Mouse (Mus musculus) forebrain, embryonic 13.5 days (tissue): ENCODE measurements around the gene Mcm2. TPM values are rescaled to one million over a fixed set of nuclear protein-coding genes. Genes with fewer than 3 reads are reported as not detected.
A peak's percentile ranks its signal among the peaks of the same experiment; 100 is the strongest.

Source experiments
- ATAC-seq: fragments of 200-750 bp; cut with Nextera tagmentation; 2 replicates; pipeline ENCODE4 v1.8.0; 2017
- H3K27ac ChIP-seq: fragments of 300-500 bp; sonication (generic); 2 replicates; pipeline ENCODE4 v1.5.1; 2015; ENCODE audit warnings: inconsistent platforms, mild to moderate bottlenecking, moderate library complexity
- H3K27me3 ChIP-seq: fragments of 300-500 bp; sonication (generic); 2 replicates; pipeline ENCODE4 v1.6.1; 2015; ENCODE audit warnings: mild to moderate bottlenecking, inconsistent platforms
- H3K36me3 ChIP-seq: fragments of 300-500 bp; sonication (generic); 2 replicates; pipeline ENCODE4 v1.6.1; 2015; ENCODE audit warnings: mild to moderate bottlenecking, inconsistent platforms; ENCODE audit not compliant: poor library complexity, severe bottlenecking
- H3K4me1 ChIP-seq: fragments of 300-500 bp; sonication (generic); 2 replicates; pipeline ENCODE4 v1.6.1; 2015; ENCODE audit warnings: inconsistent platforms
- H3K4me2 ChIP-seq: fragments of 300-500 bp; sonication (generic); 2 replicates; pipeline ENCODE4 v1.6.1; 2015; ENCODE audit warnings: inconsistent platforms, mild to moderate bottlenecking, moderate library complexity
- H3K4me3 ChIP-seq: fragments of 300-500 bp; sonication (generic); 2 replicates; pipeline ENCODE4 v1.5.1; 2015; ENCODE audit warnings: mild to moderate bottlenecking, inconsistent platforms
- H3K9ac ChIP-seq: fragments of 300-500 bp; sonication (generic); 2 replicates; pipeline ENCODE4 v1.6.1; 2015; ENCODE audit warnings: mild to moderate bottlenecking, inconsistent platforms
- H3K9me3 ChIP-seq: fragments of 300-500 bp; sonication (generic); replicated peaks from 2 replicates; pipeline ENCODE4 v1.6.1; 2016; ENCODE audit warnings: inconsistent platforms
- WGBS: fragments of 180-500 bp; shearing (Covaris S2); methylation state at CpG from one replicate; pipeline ENCODE4 v1.1.7; 2015; 5-methylcytosine and 5-hydroxymethylcytosine counted together
- polyA plus RNA-seq: library from polyadenylated mRNA; unstranded; fragments of >200 nt; fragmentation: Nextera tagmentation; extraction: Ambion mirVana; gene quantifications from 2 replicates; pipeline ENCODE4 v1.2.1, GENCODE M21; 2015

Gene Mcm2
- polyA plus RNA-seq, 1 experiment from 2014 or later: 133 TPM

DNA sequence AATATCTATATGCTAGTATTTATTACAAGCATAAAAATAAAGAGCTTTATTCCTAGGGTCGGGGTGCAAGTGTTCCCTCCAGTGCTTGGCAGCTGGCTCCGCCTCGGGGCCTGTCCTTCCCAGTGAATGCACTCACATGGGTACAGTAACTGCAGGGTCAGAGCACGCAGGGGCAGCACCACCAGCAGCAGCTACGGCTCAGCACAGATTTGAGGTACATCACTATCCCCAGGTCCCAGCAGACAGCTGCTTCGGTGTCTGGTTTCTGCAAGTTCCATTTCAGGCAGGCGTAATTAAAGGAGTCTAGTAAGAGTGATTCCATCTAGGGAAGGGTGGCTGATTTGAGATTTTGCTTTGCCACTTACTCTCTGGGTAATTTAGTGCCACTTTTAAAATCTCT is 40.2 kb downstream of the Mcm2 start:
- Histone ChIP-seq H3K4me2 (no peak overlapping the region), H3K4me3 (no peak overlapping the region), H3K4me1 (no peaks in the 10 kb centered on the region), H3K27me3 (no peaks in the 10 kb centered on the region), H3K27ac (no peak overlapping the region), H3K36me3 (peaks cover 89% of the 10 kb centered on the region), H3K9me3 (peaks cover 3% of the 10 kb centered on the region; the same call in 1 of the 2 replicates), H3K9ac (no peak overlapping the region)
- no peak for ATAC-seq
- WGBS: 82% methylated on average over 7 of the region's 7 CpGs

- no peak overlapping the region for H3K9ac ChIP-seq
- WGBS: 88% methylated on average over 6 of the region's 6 CpGs
Observed at GRCm38 (mm10) chr6:88857830-88858229, 40.8 kb downstream of the Mcm2 start.

GRCm38 (mm10) chr6:88857249-88857648 is 41.3 kb downstream of the Mcm2 start:
- ATAC-seq: no peak
- Histone ChIP-seq H3K4me1 (no peaks in the 10 kb centered on the region), H3K4me2 (no peak overlapping the region), H3K9me3 (peaks cover 3% of the 10 kb centered on the region; the same call in 1 of the 2 replicates), H3K9ac (no peak overlapping the region), H3K4me3 (no peak overlapping the region), H3K36me3 (peaks cover 88% of the 10 kb centered on the region), H3K27me3 (no peaks in the 10 kb centered on the region), H3K27ac (no peak overlapping the region)
- WGBS: 50% methylated on average over 9 of the region's 9 CpGs

More at GRCm38 (mm10) chr6:88857830-88858229, 40.8 kb downstream of the Mcm2 start:
- H3K4me3 ChIP-seq: no peak overlapping the region
- no peak overlapping the region for H3K27ac ChIP-seq
- H3K4me1 ChIP-seq: no peaks in the 10 kb centered on the region
- no peak for ATAC-seq
- H3K4me2 ChIP-seq: no peak overlapping the region
- no peaks in the 10 kb centered on the region for H3K27me3 ChIP-seq
- peaks cover 3% of the 10 kb centered on the region; the same call in 1 of the 2 replicates for H3K9me3 ChIP-seq
- peaks cover 89% of the 10 kb centered on the region for H3K36me3 ChIP-seq

- Histone ChIP-seq H3K9ac (no peak overlapping the region), H3K27ac (no peak overlapping the region), H3K4me2 (no peak overlapping the region), H3K4me1 (no peaks in the 10 kb centered on the region), H3K36me3 (peaks cover 84% of the 10 kb centered on the region), H3K9me3 (no peaks in the 10 kb centered on the region), H3K4me3 (no peak overlapping the region), H3K27me3 (no peaks in the 10 kb centered on the region)
- WGBS: 18% methylated on average over 5 of the region's 5 CpGs
- peak; percentile 38; the same call in 1 of the 2 replicates for ATAC-seq
Observed at GRCm38 (mm10) chr6:88855636-88856035, 42.9 kb downstream of the Mcm2 start.

DNA sequence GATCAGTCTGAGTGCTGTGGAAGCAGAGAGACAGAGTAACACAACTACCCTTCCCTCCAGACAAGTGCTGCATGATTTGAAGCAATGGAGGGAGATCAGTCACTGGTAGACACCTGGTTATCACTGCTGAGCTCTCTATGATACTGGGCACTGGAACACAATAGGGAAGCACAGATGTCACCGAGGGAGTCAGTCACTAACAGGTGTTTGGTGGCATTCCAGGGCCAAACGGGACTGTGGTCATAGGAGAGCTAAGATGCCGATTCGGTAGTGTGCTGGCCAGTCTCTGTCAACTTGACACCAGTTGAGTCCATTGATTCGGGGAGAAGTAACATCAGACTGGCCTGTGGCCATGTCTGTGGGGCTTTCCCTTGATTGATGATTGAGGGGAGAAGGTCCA is 44.1 kb downstream of the Mcm2 start:
- H3K9ac ChIP-seq: no peak overlapping the region
- H3K9me3 ChIP-seq: no peaks in the 10 kb centered on the region
- no peak overlapping the region for H3K4me2 ChIP-seq
- no peaks in the 10 kb centered on the region for H3K4me1 ChIP-seq
- no peak overlapping the region for H3K4me3 ChIP-seq
- ATAC-seq: no peak
- 88% methylated on average over 5 of the region's 5 CpGs for WGBS
- H3K27ac ChIP-seq: no peak overlapping the region
- no peaks in the 10 kb centered on the region for H3K27me3 ChIP-seq
- peaks cover 84% of the 10 kb centered on the region for H3K36me3 ChIP-seq

GRCm38 (mm10) chr6:88850034-88850433 is 48.5 kb downstream of the Mcm2 start:
- Histone ChIP-seq H3K9me3 (no peaks in the 10 kb centered on the region), H3K36me3 (peaks cover 94% of the 10 kb centered on the region), H3K4me3 (no peak overlapping the region), H3K4me1 (no peaks in the 10 kb centered on the region), H3K9ac (no peak overlapping the region), H3K27ac (no peak overlapping the region), H3K27me3 (no peaks in the 10 kb centered on the region), H3K4me2 (no peak overlapping the region)
- 89% methylated on average over 7 of the region's 7 CpGs for WGBS
- no peak for ATAC-seq

DNA sequence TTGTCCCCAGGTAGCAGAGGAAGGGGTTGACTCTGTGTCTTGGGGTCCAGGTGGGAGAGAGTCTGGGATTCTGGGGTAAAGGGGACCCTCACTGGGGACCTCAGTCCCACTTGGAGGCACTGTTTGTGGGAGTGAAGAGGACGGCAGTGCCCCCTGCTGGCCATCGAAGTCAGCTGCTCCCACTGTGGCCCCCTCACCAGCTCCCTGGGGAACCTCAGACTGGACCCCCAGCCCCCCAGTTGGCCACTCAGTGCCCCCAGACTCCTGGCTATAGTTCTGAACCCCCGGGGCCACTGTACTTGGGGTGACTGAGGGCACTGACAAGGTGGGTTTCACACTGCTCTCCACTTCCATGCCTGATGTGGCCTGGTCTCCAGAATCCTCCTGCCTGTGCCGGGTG is 49.3 kb downstream of the Mcm2 start:
- no peak overlapping the region for H3K9ac ChIP-seq
- H3K36me3 ChIP-seq: peaks cover 93% of the 10 kb centered on the region
- H3K4me3 ChIP-seq: no peak overlapping the region
- H3K4me2 ChIP-seq: no peak overlapping the region
- H3K27ac ChIP-seq: no peak overlapping the region
- WGBS: 52% methylated on average over 4 of the region's 4 CpGs
- no peaks in the 10 kb centered on the region for H3K4me1 ChIP-seq
- H3K27me3 ChIP-seq: no peaks in the 10 kb centered on the region
- ATAC-seq: no peak
- H3K9me3 ChIP-seq: no peaks in the 10 kb centered on the region

DNA sequence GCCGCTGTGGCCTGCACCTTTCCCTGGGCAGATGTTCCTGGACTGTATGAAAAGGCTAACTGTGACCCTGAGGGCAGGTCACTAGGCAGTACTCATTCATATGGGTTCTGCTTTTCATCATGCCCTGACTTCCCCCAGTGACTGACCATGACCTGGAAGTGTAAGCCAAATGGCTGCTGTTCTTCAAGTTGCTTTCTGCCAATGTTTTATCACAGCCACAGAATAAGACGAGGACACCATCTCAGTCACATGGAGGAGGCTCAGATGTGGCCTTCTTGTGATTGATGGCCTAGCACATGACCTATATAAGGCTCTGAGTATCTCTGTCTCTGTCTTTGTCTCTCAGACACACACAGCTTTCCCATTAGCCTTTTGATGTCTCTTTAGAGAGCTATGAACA is 51.0 kb downstream of the Mcm2 start:
- peaks cover 9% of the 10 kb centered on the region for H3K4me1 ChIP-seq
- no peak overlapping the region for H3K27ac ChIP-seq
- H3K4me2 ChIP-seq: no peak overlapping the region
- H3K4me3 ChIP-seq: no peak overlapping the region
- H3K9ac ChIP-seq: no peak overlapping the region
- ATAC-seq: no peak
- peaks cover 90% of the 10 kb centered on the region for H3K36me3 ChIP-seq
- no peaks in the 10 kb centered on the region for H3K27me3 ChIP-seq
- H3K9me3 ChIP-seq: no peaks in the 10 kb centered on the region
- WGBS: 91% methylated on average over 2 of the region's 2 CpGs

- Histone ChIP-seq H3K4me1 (peaks cover 23% of the 10 kb centered on the region), H3K9me3 (no peaks in the 10 kb centered on the region), H3K27ac (no peak overlapping the region), H3K4me2 (no peak overlapping the region), H3K36me3 (peaks cover 69% of the 10 kb centered on the region), H3K27me3 (no peaks in the 10 kb centered on the region), H3K9ac (no peak overlapping the region), H3K4me3 (no peak overlapping the region)
- no peak for ATAC-seq
- WGBS: 87% methylated on average over 7 of the region's 7 CpGs
Observed at GRCm38 (mm10) chr6:88844901-88845565, 53.5 kb downstream of the Mcm2 start.

DNA sequence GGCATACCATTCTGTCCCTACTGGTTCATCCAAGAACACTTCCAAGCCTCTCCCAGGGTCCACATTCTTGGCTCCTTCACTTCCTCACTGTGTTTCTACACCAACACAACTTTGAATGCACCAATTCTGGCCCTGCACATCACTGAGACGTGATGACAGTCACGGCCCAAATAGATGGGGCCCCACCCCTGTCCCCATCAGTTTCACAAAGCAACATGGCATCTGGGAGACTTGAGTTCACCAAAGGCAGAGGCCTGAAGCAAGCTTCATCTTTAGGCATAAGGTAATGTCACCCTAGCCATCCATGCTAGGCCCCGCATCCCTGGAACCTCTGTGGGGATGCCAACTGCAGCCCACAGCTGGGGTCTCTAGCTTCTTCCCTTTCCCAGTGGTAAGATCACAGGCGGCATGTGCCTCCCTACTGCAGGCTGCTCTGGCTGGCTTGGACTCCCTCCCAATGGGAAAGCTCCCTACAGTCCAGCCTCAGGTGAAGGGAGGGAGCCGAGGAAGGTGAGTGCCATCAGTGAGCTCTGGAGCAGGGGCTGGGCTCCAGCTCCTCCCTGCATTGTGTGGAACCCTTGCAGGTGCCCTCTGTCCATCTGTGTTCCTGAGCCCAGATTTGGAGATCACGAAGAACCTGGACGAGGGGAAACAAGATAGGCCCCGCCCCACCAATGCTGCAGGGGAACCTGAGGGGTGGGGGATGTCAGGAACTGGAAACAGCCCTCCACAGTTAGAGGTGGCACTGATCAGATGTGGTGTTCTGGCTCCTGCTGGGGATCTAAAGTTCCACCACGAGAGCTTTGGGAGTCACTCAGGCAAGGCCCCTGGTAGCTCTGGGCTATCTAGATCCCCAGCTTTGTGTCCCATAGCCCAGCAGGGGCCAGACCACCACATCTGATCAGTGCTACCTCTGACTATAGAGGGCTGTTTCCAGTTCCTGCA is 54.5 kb downstream of the Mcm2 start:
- H3K4me3 ChIP-seq: no peak overlapping the region
- no peak for ATAC-seq
- H3K4me2 ChIP-seq: no peak overlapping the region
- no peak overlapping the region for H3K9ac ChIP-seq
- H3K4me1 ChIP-seq: peaks cover 27% of the 10 kb centered on the region
- peaks cover 65% of the 10 kb centered on the region for H3K36me3 ChIP-seq
- H3K27me3 ChIP-seq: no peaks in the 10 kb centered on the region
- no peak overlapping the region for H3K27ac ChIP-seq
- WGBS: 84% methylated on average over 9 of the region's 9 CpGs
- H3K9me3 ChIP-seq: no peaks in the 10 kb centered on the region

- Histone ChIP-seq H3K27me3 (no peaks in the 10 kb centered on the region), H3K36me3 (peaks cover 65% of the 10 kb centered on the region), H3K4me2 (peak overlapping the region; percentile 89), H3K4me1 (peaks cover 27% of the 10 kb centered on the region), H3K9me3 (no peaks in the 10 kb centered on the region), H3K9ac (peak overlapping the region; percentile 75), H3K4me3 (peak overlapping the region; percentile 70; the same call in 1 of the 2 replicates), H3K27ac (peak overlapping the region; percentile 80)
- no peak for ATAC-seq
- 73% methylated on average over 7 of the region's 7 CpGs for WGBS
Observed at GRCm38 (mm10) chr6:88843241-88843640, 55.3 kb downstream of the Mcm2 start.

- Histone ChIP-seq H3K4me3 (peak overlapping the region; percentile 70), H3K4me1 (peaks cover 27% of the 10 kb centered on the region), H3K9me3 (no peaks in the 10 kb centered on the region), H3K4me2 (peak overlapping the region; percentile 89), H3K36me3 (peaks cover 65% of the 10 kb centered on the region), H3K9ac (peak overlapping the region; percentile 75), H3K27ac (peak overlapping the region; percentile 80), H3K27me3 (no peaks in the 10 kb centered on the region)
- peak; percentile 1 for ATAC-seq
- WGBS: under 1% methylated on average over 32 of the region's 32 CpGs
Observed at GRCm38 (mm10) chr6:88842731-88843151, 55.8 kb downstream of the Mcm2 start.
